Mouse (Mus musculus) cerebellum, adult 18-20 months (tissue): ENCODE measurements around the gene Csf2.

ENCODE experiments used
- DNase-seq, 2 experiments: peaks; one replicate each; pipeline ENCODE4 v3.0.0; 2021

The Csf2 gene

GRCm38 (mm10) chr11:54227478-54227877 lies 22.0 kb downstream of the Csf2 start:
- DNase-seq, result no peak

- DNase-seq, result no peak
Measured at GRCm38 (mm10) chr11:54224475-54224986, 24.9 kb downstream of the Csf2 start.

GRCm38 (mm10) chr11:54223637-54224474 lies 25.6 kb downstream of the Csf2 start:
- no peak for DNase-seq

- DNase-seq, result no peak
Measured at GRCm38 (mm10) chr11:54219903-54220740, 29.3 kb downstream of the Csf2 start.

- DNase-seq, result no peak
Measured at GRCm38 (mm10) chr11:54219191-54219590, 30.3 kb downstream of the Csf2 start.

GRCm38 (mm10) chr11:54217384-54217783 lies 32.1 kb downstream of the Csf2 start:
- DNase-seq, result peak; percentile 87

GRCm38 (mm10) chr11:54216091-54216490 lies 33.4 kb downstream of the Csf2 start:
- no peak for DNase-seq

- peak; percentile 53 to 54 for DNase-seq
Measured at GRCm38 (mm10) chr11:54214499-54215443, 34.7 kb downstream of the Csf2 start.

- no peak for DNase-seq
Measured at GRCm38 (mm10) chr11:54213631-54214030, 35.8 kb downstream of the Csf2 start.

GRCm38 (mm10) chr11:54206993-54207392 lies 42.5 kb downstream of the Csf2 start:
- DNase-seq, result no peak

- DNase-seq, result no peak
Measured at GRCm38 (mm10) chr11:54205366-54205765, 44.1 kb downstream of the Csf2 start.

GRCm38 (mm10) chr11:54204781-54205180 lies 44.7 kb downstream of the Csf2 start:
- DNase-seq, result no peak

GRCm38 (mm10) chr11:54203162-54203561 lies 46.3 kb downstream of the Csf2 start:
- DNase-seq, result no peak

GRCm38 (mm10) chr11:54201881-54202685 lies 47.4 kb downstream of the Csf2 start:
- DNase-seq, result no peak

- no peak for DNase-seq
Measured at GRCm38 (mm10) chr11:54201287-54201773, 48.1 kb downstream of the Csf2 start.
